Mouse (Mus musculus): ENCODE data around the gene Ermp1.

The Ermp1 gene

DNA sequence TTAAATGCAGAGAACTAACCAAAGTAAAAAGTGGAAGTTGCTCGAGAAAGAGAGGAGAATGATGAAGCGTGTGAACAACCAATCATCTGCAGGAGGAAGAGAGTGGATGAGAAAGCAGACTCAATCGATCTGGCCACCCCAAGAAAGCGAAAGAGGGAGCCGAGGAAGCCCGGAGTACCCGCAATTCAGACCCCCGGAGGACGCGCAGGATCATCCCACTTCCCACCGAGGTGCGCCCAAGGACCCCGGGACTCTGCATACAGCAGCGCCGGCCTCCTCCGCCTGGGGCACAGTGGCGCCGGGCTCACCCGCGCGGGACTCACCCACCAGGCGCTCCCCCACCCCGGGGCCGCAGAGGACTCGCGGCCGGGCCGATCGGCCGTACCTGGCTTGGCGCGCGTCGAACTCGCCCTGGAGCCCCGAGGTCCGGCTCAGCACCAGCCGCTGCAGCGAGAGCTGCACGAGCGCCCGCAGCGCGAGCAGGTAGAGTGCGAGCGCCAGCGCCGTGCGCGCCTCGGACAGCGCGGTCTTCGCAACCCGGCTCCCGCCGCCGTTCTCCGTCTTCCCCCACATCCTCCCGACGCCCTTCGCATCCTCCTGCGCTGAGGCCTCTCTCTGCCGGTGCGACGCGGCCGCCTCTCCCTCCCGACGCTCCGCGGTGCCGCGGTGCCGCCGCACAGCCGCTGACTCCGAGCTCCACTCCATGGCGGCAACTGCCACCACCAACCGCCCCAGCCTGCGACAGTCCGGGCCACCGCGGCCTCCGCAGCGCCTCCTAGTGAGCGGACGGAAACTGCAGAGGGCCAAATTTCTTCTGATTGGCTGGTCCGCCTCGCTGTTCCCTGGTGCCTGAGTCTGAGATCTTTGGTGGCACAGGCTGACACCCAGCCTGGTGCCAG is at the start of gene Ermp1:
Gene Ermp1 (minus strand): TSS at position 765 of the 899 bp plus-strand sequence.
- peak; percentile 95 for ATAC-seq (ENCODE audit: insufficient number of reproducible peaks, low FRiP score, low TSS enrichment)

DNA sequence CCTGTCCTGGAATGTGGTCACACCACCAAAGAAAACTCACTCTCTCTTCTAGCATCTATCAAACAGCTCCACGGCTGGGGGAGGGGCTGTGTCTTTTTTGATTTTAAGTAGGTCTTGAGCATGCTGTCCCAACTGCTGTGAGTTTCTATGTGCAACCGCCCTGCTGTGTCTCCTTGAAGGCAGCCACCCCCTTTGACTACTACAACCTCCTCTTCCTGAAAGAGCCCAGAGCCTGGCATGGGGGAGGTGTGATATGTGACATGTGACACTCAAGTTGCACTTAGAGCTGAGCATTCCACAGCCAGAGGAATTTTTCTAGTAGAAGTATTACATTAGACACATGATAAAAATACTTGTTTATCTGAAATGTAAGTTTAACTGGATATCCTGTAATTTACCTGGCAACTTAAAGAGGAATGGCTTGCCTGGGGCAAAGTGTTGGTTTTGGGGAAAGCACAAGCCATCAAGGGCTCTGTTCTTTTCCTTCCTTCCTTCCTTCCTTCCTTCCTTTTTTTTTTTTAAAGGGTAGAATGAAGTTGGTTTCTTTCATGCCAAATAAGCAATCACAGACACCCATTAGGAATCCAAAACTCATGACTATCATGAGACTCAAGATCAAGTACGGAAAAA is 49.1 kb upstream of the Ermp1 start, which contains the start of gene Mlana:
Gene Mlana (plus strand): TSS at position 580 of the 630 bp plus-strand sequence.
- no peak for ATAC-seq (ENCODE audit: insufficient number of reproducible peaks, low FRiP score, low TSS enrichment)

DNA sequence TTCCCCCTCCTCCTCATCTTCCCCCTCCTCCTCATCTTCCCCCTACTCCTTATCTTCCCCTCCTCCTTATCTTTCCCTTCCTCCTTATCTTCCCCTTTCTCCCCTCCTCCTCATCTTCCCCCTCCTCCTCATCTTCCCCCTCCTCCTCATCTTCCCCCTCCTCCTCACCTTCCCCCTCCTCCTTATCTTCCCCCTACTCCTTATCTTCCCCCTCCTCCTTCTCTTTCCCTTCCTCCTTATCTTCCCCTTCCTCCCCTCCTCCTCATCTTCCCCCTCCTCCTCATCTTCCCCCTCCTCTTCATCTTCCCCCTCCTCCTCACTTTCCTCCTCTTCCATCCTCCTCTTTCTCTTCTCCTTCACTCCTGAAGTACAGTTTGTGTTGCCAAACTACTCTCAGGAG is 48.6 kb upstream of the Ermp1 start:
- no peak for ATAC-seq (ENCODE audit: insufficient number of reproducible peaks, low FRiP score, low TSS enrichment)

DNA sequence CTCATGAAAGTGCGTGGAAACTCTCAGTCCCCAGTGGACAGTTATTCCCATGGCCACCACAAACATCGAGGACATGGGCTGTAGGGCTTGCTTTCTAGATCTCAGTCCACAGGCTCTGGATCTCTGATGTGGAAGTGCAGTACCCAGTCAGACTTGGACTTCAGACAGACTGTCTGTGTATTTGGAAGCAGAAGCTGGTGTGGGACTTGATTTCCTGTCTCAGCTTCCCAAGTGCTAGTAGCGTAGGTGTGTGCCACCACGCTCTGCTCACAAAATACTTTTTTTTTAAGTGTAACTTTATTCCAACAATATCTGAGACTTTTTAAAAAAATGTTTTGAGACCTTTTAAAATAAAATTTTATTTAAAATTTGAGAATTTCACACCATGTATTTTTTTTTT is 48.1 kb upstream of the Ermp1 start:
- ATAC-seq (ENCODE audit: insufficient number of reproducible peaks, low FRiP score, low TSS enrichment): no peak

DNA sequence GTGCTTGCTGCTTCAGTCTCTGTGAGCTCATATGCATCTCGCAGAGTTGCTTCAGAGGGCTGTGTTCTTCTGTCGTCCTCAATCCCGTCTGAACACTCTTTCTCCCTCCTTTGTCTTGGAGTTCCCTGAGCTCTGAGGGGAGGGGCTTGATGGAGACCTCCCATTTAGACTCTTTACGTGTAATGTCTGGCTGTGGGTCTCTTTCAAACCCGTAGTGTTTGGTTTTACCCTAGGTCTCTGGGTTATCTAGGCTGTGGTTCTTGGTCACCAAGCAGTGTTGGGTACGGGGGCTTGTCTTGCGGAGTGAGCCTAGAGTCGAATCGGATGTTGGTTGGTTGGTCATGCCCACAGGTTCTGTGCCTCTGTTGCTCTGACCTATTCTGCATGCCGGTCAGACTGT is 46.9 kb upstream of the Ermp1 start:
- ATAC-seq (ENCODE audit: insufficient number of reproducible peaks, low FRiP score, low TSS enrichment): no peak

DNA sequence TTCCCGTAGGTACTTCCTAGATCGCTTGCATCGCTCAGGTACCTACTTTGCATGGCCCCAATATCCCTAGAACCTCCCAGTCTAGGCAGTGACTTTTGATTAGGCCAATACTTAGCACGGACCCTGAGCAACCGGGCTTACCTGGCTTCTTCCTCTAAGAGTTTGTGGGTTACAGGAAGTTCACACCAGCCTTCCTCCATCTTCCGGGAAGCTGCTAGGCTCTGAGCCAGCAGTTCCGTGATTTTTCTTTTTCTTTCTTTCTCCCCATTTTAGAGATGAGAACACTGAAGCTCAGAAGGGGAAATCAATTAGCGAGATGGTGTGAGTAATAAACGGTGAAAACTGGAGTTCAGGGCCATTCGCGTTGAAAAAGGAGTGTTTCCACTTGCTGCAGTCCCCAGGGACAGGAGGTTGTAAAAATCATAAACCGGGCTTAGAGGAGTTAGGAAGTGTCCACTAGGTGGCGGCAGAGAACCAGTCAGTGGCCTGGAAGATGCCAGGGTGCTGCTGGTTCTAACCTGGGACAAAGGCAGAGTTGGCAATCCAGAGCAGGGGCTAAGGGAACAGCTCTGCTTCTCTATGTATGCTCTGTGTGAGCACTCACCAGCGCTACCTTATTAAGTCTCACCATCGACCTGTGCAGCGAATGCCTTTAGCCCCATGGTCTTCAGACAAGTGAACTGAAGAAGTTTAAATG is 35.8 kb upstream of the Ermp1 start:
- peak; percentile 94 for ATAC-seq (ENCODE audit: insufficient number of reproducible peaks, low FRiP score, low TSS enrichment)

DNA sequence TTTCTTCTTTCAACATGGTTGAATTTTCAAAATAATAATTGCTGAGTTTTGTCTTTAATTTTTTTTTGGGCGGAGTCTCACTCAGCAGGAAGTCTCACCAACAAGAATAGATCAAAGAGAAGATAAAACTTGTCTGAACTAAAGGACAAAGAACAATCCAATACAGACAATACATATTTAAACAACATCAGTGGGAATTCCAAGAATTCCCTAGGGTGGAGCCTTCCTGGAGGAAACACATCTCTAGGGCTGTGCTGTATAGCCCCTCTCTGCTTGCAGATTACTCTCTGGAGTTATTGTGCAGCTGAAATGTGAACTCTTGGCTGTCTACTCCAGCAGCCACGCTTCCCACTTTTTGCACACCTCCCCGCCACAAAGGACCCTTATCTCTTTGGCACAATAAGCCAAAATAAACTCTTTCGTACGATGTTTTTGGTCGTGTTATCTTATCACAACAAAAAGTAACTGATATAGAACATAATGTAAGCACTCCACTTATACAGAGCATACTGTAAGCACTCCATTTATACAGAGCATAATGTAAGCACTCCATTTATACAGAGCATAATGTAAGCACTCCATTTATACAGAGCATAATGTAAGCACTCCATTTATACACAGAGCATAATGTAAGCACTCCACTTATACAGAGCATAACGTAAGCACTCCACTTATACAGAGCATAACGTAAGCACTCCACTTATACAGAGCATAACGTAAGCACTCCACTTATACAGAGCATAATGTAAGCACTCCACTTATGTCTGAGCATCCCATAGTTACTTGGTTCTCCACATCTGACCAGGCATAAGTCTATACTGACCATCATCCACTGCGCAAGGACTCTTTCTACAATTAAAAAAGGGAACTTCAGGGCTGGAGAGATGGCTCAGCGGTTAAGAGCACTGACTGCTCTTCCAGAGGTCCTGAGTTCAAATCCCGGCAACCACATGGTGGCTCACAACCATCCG is 32.3 kb upstream of the Ermp1 start:
- no peak for ATAC-seq (ENCODE audit: insufficient number of reproducible peaks, low FRiP score, low TSS enrichment)

DNA sequence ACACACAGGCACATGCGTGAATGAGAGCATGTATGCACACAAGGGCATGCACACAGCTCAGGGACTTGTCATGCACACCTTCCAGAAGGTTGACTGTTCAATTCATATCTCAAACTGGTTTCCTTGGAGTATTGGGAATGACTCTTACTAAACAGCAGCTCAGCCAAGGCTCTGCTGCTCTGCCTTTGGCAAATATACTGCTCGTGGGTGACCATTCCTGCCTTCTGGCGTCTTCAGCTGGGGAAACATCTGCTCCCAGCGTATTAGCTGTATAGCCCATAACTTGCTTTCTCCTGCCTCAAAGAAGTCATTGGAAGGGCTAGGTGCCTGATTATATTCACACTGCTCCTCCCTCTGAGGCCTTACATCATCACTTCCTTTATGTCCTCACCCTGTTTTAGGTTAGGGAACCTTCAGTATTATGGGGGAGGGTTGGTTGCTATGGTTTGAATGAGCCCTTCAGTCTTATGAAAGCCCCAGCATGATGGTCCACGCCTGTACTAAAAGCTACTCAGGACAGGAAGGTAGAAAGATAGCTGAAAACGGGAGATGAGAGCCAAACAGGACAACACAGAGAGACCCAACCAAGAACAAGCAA is 30.1 kb upstream of the Ermp1 start:
- ATAC-seq (ENCODE audit: insufficient number of reproducible peaks, low FRiP score, low TSS enrichment): no peak

DNA sequence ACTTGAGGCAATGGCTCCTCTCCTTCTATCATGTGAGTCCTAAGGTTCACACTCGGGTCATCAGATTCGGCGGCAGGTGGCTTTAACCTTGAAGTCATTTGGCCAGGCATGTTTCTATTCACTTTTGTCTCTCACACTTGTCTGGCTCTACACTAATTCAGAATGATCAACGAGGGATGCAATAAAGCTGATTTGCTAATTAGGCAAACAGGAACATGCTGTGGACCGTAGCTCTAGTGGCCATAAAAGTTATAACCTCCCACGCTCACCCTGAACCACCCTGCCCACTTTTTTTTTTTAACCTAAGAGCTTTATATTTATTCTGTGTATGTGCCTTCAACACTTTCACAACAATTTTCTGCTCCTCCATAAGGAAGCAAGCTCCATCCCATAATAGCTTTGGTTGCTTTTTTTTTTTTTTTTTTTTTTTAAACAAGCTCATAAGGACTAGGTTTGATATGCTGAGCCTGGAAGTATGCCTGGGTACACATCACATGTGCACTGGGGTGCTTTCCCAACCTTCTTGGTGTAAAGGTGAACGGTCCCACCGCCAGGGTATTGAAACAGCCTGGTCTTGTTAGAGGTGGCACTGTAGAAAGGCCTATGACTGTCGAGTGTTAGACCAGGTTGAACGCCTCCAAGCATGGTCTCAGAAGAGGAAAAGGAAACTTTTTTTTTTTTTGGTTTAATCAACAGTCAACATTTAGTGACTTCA is 28.4 kb upstream of the Ermp1 start:
- ATAC-seq (ENCODE audit: insufficient number of reproducible peaks, low FRiP score, low TSS enrichment): no peak

DNA sequence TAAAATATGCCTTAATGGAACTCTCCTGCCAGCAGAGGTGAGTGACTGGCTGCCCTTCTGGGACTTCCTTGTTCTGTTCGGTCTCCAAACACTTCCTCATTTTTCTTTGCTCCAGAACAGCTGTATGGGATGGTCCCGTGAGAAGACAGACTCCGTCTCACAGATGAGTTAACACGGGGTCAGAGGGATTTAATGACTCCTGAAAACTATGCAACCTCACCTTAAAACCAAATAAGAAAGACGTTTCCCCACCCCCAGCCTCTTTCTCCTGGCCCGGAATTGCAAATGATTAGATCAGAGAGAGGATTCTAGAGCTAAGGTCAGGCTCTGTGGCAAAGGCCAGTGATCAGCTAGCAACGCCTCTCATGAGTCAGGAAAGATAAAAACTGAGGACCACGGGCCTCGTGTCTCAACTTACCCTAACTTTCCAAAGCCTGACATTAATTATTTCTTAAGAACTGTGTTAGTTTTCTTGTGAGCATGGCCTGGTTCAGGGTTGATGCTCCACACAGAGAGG is 27.4 kb upstream of the Ermp1 start:
- ATAC-seq (ENCODE audit: insufficient number of reproducible peaks, low FRiP score, low TSS enrichment): no peak

DNA sequence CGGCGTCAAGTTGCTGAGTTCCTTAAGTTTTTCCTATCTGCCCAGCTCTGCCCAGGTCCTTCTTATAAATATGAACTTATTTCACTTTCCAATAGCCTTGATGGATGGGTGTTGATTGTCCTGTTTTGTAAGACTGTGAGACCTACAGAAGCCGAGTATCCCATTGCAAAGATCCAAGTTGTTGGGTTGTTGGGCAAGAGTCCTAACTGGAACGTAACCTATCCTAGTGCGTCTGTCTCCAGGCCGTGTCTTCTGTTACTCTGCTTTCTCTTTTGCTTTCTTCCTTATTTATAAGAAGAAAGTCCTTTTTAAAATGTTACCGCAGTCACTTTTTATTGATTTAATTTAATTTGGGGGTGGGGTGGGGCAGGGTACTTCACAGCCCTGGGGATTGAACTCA is 26.7 kb upstream of the Ermp1 start:
- ATAC-seq (ENCODE audit: insufficient number of reproducible peaks, low FRiP score, low TSS enrichment): no peak

DNA sequence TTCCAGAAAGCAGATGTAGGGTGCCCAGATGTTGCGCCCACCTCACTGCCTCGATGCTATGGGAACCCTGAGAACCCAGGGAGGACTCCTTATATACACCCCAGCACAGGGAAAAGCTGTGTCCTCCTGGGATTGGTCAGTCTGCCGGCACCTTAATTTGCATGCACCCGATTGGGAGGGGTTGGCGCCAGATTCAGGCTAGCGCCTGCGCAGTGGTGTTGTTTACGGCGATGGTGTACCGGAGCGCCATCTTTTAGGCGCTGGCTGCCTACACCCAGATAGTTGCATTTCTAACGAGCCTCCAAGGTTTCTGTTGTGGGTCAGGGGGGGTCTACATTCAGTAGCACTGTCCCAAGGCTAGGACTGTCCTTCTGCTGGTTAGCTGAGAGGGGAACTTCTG is 24.4 kb upstream of the Ermp1 start:
- no peak for ATAC-seq (ENCODE audit: insufficient number of reproducible peaks, low FRiP score, low TSS enrichment)

DNA sequence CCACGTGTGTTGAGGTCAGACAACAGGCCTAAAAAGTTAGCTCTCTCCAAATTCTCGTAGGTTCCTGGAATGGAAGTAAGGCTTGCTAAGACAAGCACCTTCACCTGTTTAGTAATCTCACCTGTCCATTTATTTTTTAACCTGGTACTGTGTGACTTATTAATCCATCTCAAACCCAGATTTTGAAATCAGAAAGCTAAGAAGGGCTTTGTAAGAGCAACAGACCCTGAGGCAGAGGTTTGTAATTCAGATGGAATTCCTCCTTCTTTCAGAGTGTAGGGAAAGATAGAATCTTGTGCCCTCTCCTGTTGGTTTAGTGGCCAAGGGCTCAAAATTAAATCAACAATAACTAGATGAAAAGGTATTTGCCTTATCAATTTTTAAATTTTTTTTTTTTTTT is 22.9 kb upstream of the Ermp1 start:
- ATAC-seq (ENCODE audit: insufficient number of reproducible peaks, low FRiP score, low TSS enrichment): no peak

DNA sequence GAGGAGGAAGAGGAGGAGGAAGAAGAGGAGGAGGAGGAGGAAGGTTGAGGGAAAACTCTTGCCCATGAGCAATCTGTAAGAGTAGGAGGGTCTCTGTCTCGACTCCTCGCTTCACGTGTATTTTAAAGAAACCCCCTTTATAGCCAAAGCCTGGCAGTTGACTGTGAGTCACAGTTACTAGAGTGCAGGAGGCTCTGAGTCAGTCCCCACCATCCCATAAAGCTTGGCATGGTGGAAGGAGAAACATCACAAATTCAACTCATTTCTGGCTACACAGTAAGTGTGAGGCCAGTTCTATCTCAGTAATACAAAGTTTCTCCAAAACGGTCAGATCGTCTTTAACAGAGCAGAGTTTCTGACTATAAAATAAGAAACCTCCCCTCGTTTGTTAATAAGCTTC is 22.0 kb upstream of the Ermp1 start:
- ATAC-seq (ENCODE audit: insufficient number of reproducible peaks, low FRiP score, low TSS enrichment): no peak

DNA sequence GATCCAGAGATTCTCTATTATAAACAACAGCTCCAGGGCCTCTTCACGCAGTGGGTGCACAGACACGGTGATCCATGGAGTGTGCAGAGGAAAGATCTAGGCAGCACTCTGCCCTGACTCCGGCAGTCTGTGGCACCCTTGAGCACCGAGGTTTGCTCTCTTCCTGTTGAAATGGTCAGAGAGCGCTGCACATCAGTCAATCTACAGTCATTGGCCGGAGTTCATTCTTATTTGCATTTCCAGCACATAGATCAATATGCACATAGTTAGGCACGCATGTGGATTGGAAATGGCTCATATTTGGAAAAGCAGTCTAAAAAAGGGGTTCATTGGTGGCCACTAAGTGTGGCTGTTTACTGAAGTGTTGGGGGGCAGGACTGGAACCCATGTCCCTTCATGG is 19.9 kb upstream of the Ermp1 start:
- ATAC-seq (ENCODE audit: insufficient number of reproducible peaks, low FRiP score, low TSS enrichment): no peak

DNA sequence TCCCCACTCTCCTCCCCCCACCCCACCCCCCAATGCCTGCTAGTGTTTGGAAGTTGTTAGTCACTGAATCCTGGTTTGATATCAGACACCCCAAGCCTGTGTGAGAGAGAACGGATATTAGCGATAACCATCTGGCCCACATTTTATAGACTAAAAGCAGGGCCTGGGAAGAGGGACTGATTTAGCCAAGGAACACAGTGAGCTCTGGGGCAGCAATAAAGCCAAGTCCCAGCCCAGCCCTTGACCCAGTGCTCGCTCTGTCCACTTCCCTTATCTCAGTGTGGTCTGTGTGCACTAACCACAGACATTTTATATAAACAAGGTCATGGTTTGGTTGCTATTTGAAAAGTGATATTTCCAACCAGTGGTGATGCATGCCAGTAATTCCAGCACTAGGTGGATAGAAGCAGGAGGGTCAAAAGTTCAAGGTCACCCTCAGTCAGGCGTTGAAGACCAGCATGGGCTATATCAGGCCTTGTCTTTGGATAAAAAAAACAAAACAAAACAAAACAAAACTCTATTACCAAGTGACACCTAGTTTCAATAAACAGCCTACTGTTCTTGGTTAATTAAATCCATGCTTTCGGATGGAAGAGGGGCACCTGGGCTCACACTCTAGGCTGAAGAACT is 18.9 kb upstream of the Ermp1 start:
- ATAC-seq (ENCODE audit: insufficient number of reproducible peaks, low FRiP score, low TSS enrichment): no peak

DNA sequence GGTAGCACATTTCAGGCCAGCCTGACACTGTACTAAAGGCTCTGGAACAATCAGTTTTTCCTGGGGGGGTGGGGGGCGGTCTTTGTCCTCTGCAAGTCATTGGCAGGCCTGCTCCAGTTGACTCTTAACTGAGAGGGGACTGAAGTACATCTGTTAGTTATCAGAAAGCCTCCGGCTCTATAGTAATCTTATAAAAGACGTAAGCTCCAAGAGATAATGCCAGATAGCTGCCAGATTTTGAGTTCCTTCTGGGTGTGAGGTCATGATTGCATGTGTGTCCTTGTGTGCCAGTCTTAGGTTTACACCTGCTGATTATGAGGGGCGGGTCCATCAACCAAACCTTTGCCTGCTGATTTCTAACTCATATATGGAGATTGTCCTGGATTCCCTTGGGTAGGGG is 17.9 kb upstream of the Ermp1 start:
- no peak for ATAC-seq (ENCODE audit: insufficient number of reproducible peaks, low FRiP score, low TSS enrichment)

DNA sequence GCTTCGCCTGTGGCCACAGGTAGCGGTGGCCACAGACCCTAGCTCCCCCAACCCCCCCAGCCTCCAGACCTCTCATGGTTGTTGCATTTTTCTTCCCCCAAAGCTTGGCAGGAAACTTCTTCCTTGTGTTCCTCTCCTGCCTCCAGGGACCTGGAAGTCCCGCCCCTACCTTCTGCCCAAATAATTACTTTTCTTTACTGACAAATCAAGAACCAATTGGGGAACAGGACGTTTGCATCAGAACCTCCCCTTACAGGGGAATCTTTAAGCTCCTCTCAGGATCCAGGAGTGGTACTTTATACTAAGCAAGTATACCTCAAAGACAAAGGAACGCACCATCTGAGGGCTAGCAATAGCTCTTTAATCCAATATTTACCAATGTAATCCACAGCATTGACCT is 16.7 kb upstream of the Ermp1 start:
- ATAC-seq (ENCODE audit: insufficient number of reproducible peaks, low FRiP score, low TSS enrichment): no peak
